Comparison of ENCODE assay signal across 8 mouse cellular contexts in the genomic region with DNA sequence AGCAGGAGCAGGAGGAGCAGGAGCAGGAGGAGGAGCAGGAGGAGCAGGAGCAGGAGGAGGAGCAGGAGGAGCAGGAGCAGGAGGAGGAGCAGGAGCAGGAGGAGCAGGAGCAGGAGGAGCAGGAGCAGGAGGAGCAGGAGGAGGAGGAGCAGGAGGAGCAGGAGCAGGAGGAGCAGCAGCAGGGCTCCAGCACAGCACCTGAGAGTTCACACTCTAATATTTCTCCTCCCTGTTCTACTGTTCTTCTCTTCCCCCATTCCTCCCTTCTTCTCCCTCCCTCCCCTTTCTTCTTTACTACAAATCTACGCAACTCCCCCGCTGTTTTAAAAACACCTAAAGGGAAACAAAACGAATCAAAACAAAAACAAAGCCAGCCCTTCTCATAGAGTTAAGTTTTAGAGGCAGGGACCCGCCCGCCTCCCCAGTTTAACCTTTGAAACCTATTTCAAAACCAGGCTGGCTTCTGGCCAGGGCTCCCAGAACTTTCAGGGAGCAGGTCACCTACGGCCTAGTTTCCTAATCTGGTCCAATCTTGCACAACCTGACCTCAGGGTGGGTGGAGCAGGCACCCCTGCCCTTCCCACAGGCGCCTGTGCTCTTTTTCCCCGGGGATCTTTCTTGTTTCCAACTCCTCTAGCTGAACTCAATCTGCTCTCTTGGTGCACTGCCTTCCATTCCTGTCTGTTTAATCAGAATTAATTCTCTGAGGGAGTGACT.
DNase-seq lines count a peak whose midpoint lies in the region; ATAC-seq lines count a peak whose summit lies in the region.

No protein-coding gene starts in this region.

- peak; percentile 66 for ATAC-seq in monocyte, adult 5-6 weeks (replicated peaks; ENCODE audit: insufficient number of reproducible peaks, low FRiP score, low TSS enrichment, poor library complexity, severe bottlenecking)

- H3K4me1 ChIP-seq in hindbrain, embryonic 10.5 days (replicated peaks): no peaks in the 10 kb centered on the region
- H3K4me1 ChIP-seq in midbrain, embryonic 10.5 days: peaks cover 7% of the 10 kb centered on the region

- no peaks in the 10 kb centered on the region for H3K9me3 ChIP-seq in hindbrain, embryonic 10.5 days
- no peaks in the 10 kb centered on the region for H3K9me3 ChIP-seq in midbrain, embryonic 10.5 days (replicated peaks)

- H3K4me3 ChIP-seq in hindbrain, embryonic 10.5 days: no peak overlapping the region
- no peak overlapping the region for H3K4me3 ChIP-seq in midbrain, embryonic 10.5 days

- DNase-seq in adipocyte (ENCODE audit: low spot score): peak; percentile 94
- peak; percentile 33 for DNase-seq in gastrocnemius, postnatal 14 days
- DNase-seq in kidney, postnatal 25 days: peak; percentile 97 to 98
- DNase-seq in right cerebral cortex, postnatal 14 days: no peak
- no peak for DNase-seq in hindbrain, embryonic 10.5 days (ENCODE audit: low spot score)
- DNase-seq in midbrain, embryonic 10.5 days (ENCODE audit: low spot score): no peak
- no peak for DNase-seq in frontal cortex, postnatal 36 days (ENCODE audit: low spot score in 2 of 2)

- H3K27me3 ChIP-seq in hindbrain, embryonic 10.5 days (ENCODE audit: insufficient read depth, poor library complexity, severe bottlenecking): no peaks in the 10 kb centered on the region
- no peaks in the 10 kb centered on the region for H3K27me3 ChIP-seq in midbrain, embryonic 10.5 days (ENCODE audit: low read depth, poor library complexity, severe bottlenecking)

- no peak overlapping the region for H3K27ac ChIP-seq in hindbrain, embryonic 10.5 days
- no peak overlapping the region for H3K27ac ChIP-seq in midbrain, embryonic 10.5 days (replicated peaks)

- WGBS in hindbrain, embryonic 10.5 days: 60% methylated on average over 8 of the region's 8 CpGs
- 69% methylated on average over 8 of the region's 8 CpGs for WGBS in midbrain, embryonic 10.5 days

- intact Hi-C loops in gastrocnemius, postnatal 14 days (cut with DNase I; ENCODE audit: low total_unique reads): no loop called here

- H3K36me3 ChIP-seq in hindbrain, embryonic 10.5 days: no peaks in the 10 kb centered on the region
- H3K36me3 ChIP-seq in midbrain, embryonic 10.5 days: no peaks in the 10 kb centered on the region

Comparison
In these comparisons a context has a peak if more than half of its experiments do, and no peak if none do; other contexts are left out.
1. DNase-seq: peak in adipocyte (single experiment), gastrocnemius, postnatal 14 days (single experiment) and kidney, postnatal 25 days (2 of 2); none in right cerebral cortex, postnatal 14 days (single experiment), hindbrain, embryonic 10.5 days (single experiment), midbrain, embryonic 10.5 days (single experiment) and frontal cortex, postnatal 36 days (0 of 2).